Mouse (Mus musculus): ENCODE measurements at regions not wholly inside any gene's neighbourhood (a gene's known extent, or its start where the extent isn't known, plus 50 kb on each side); places are given as distances from the start of the nearest gene placed in this dataset.
"Not testable (repeated sequence)": the region's sequence is repeated elsewhere in the genome, so short reads cannot be mapped to it uniquely, and the experiment has no call there.

- TF ChIP-seq NANOG (IDR thresholded peaks at IDR 0.05; ENCODE audit: borderline replicate concordance, low read length): no peak
- TF ChIP-seq CTCF (conservative IDR thresholded peaks at IDR 0.05; ENCODE audit: low read length): no peak
- TF ChIP-seq POU5F1 (IDR thresholded peaks at IDR 0.05; ENCODE audit: borderline replicate concordance, low read length): no peak
- Histone ChIP-seq H3K4me3 (replicated peaks; ENCODE audit: low read length) (no peak overlapping the region), H3K4me1 (replicated peaks; ENCODE audit: low read depth, low read length) (peaks cover 9% of the 10 kb centered on the region; the same call in 1 of the 2 replicates), H3K9me3 (ENCODE audit: low read length) (no peaks in the 10 kb centered on the region), H3K36me3 (ENCODE audit: insufficient read depth, low read length) (no peaks in the 10 kb centered on the region), H3K27me3 (ENCODE audit: insufficient read depth, low read length) (peaks cover 15% of the 10 kb centered on the region)
These were observed 177.9 kb upstream of the Six2 start for GRCm38 (mm10) chr17:85865940-85866339.

- peaks cover 6% of the 10 kb centered on the region; the same call in 1 of the 2 replicates for H3K4me1 ChIP-seq (replicated peaks; ENCODE audit: low read depth, low read length)
- H3K9me3 ChIP-seq (ENCODE audit: low read length): no peaks in the 10 kb centered on the region
- TF ChIP-seq POU5F1 (IDR thresholded peaks at IDR 0.05; ENCODE audit: borderline replicate concordance, low read length): no peak
- H3K36me3 ChIP-seq (ENCODE audit: insufficient read depth, low read length): no peaks in the 10 kb centered on the region
- no peaks in the 10 kb centered on the region for H3K27me3 ChIP-seq (ENCODE audit: insufficient read depth, low read length)
- H3K4me3 ChIP-seq (replicated peaks; ENCODE audit: low read length): no peak overlapping the region
These were observed 173.3 kb upstream of the Six2 start for GRCm38 (mm10) chr17:85861328-85861727.

- no peak overlapping the region for H3K4me3 ChIP-seq (replicated peaks; ENCODE audit: low read length)
- H3K36me3 ChIP-seq (ENCODE audit: insufficient read depth, low read length): no peaks in the 10 kb centered on the region
- no peaks in the 10 kb centered on the region for H3K27me3 ChIP-seq (ENCODE audit: insufficient read depth, low read length)
- H3K4me1 ChIP-seq (replicated peaks; ENCODE audit: low read depth, low read length): peaks cover 1% of the 10 kb centered on the region; the same call in 1 of the 2 replicates
- TF ChIP-seq POU5F1 (IDR thresholded peaks at IDR 0.05; ENCODE audit: borderline replicate concordance, low read length) (no peak), NANOG (IDR thresholded peaks at IDR 0.05; ENCODE audit: borderline replicate concordance, low read length) (no peak), CTCF (conservative IDR thresholded peaks at IDR 0.05; ENCODE audit: low read length) (no peak)
- H3K9me3 ChIP-seq (ENCODE audit: low read length): no peaks in the 10 kb centered on the region
These were observed 172.7 kb upstream of the Six2 start for GRCm38 (mm10) chr17:85860797-85861196.

GRCm38 (mm10) chr17:85859926-85860707, 172.0 kb upstream of the Six2 start:
- Histone ChIP-seq H3K36me3 (ENCODE audit: insufficient read depth, low read length) (no peaks in the 10 kb centered on the region), H3K4me3 (replicated peaks; ENCODE audit: low read length) (no peak overlapping the region), H3K4me1 (replicated peaks; ENCODE audit: low read depth, low read length) (no peaks in the 10 kb centered on the region), H3K9me3 (ENCODE audit: low read length) (no peaks in the 10 kb centered on the region), H3K27me3 (ENCODE audit: insufficient read depth, low read length) (no peaks in the 10 kb centered on the region)
- TF ChIP-seq POU5F1 (IDR thresholded peaks at IDR 0.05; ENCODE audit: borderline replicate concordance, low read length): no peak
- TF ChIP-seq NANOG (IDR thresholded peaks at IDR 0.05; ENCODE audit: borderline replicate concordance, low read length): no peak
- TF ChIP-seq CTCF (conservative IDR thresholded peaks at IDR 0.05; ENCODE audit: low read length): no peak

- TF ChIP-seq NANOG (IDR thresholded peaks at IDR 0.05; ENCODE audit: borderline replicate concordance, low read length): no peak
- Histone ChIP-seq H3K36me3 (ENCODE audit: insufficient read depth, low read length) (no peaks in the 10 kb centered on the region), H3K27me3 (ENCODE audit: insufficient read depth, low read length) (no peaks in the 10 kb centered on the region), H3K4me3 (replicated peaks; ENCODE audit: low read length) (no peak overlapping the region), H3K9me3 (ENCODE audit: low read length) (no peaks in the 10 kb centered on the region), H3K4me1 (replicated peaks; ENCODE audit: low read depth, low read length) (no peaks in the 10 kb centered on the region)
These were observed 170.4 kb upstream of the Six2 start for GRCm38 (mm10) chr17:85858516-85858915.

- no peaks in the 10 kb centered on the region for H3K27me3 ChIP-seq (ENCODE audit: insufficient read depth, low read length)
- H3K36me3 ChIP-seq (ENCODE audit: insufficient read depth, low read length): no peaks in the 10 kb centered on the region
- no peaks in the 10 kb centered on the region for H3K9me3 ChIP-seq (ENCODE audit: low read length)
- no peaks in the 10 kb centered on the region for H3K4me1 ChIP-seq (replicated peaks; ENCODE audit: low read depth, low read length)
- H3K4me3 ChIP-seq (replicated peaks; ENCODE audit: low read length): no peak overlapping the region
- TF ChIP-seq POU5F1 (IDR thresholded peaks at IDR 0.05; ENCODE audit: borderline replicate concordance, low read length) (no peak), NANOG (IDR thresholded peaks at IDR 0.05; ENCODE audit: borderline replicate concordance, low read length) (no peak), CTCF (conservative IDR thresholded peaks at IDR 0.05; ENCODE audit: low read length) (no peak)
These were observed 169.8 kb upstream of the Six2 start for GRCm38 (mm10) chr17:85857705-85858472.

GRCm38 (mm10) chr17:85856894-85857293, 168.8 kb upstream of the Six2 start:
- not testable (repeated sequence) for H3K27me3 ChIP-seq (ENCODE audit: insufficient read depth, low read length); H3K36me3 ChIP-seq (ENCODE audit: insufficient read depth, low read length); H3K4me3 ChIP-seq (replicated peaks; ENCODE audit: low read length); H3K9me3 ChIP-seq (ENCODE audit: low read length); H3K4me1 ChIP-seq (replicated peaks; ENCODE audit: low read depth, low read length)

- TF ChIP-seq NANOG (IDR thresholded peaks at IDR 0.05; ENCODE audit: borderline replicate concordance, low read length) (no peak), CTCF (conservative IDR thresholded peaks at IDR 0.05; ENCODE audit: low read length) (no peak), POU5F1 (IDR thresholded peaks at IDR 0.05; ENCODE audit: borderline replicate concordance, low read length) (no peak)
- H3K36me3 ChIP-seq (ENCODE audit: insufficient read depth, low read length): no peaks in the 10 kb centered on the region
These were observed 165.1 kb upstream of the Six2 start for GRCm38 (mm10) chr17:85853156-85853555.

GRCm38 (mm10) chr17:85848526-85848925, 160.5 kb upstream of the Six2 start:
- Histone ChIP-seq H3K27me3 (ENCODE audit: insufficient read depth, low read length) (0 out of 2 replicates have a peak, but pooled peaks cover 3% of the 10 kb centered on the region), H3K4me3 (replicated peaks; ENCODE audit: low read length) (no peak overlapping the region), H3K36me3 (ENCODE audit: insufficient read depth, low read length) (no peaks in the 10 kb centered on the region), H3K4me1 (replicated peaks; ENCODE audit: low read depth, low read length) (peaks cover 15% of the 10 kb centered on the region), H3K9me3 (ENCODE audit: low read length) (no peaks in the 10 kb centered on the region)
- no peak for TF ChIP-seq NANOG (IDR thresholded peaks at IDR 0.05; ENCODE audit: borderline replicate concordance, low read length)
- TF ChIP-seq CTCF (conservative IDR thresholded peaks at IDR 0.05; ENCODE audit: low read length): no peak
- no peak for TF ChIP-seq POU5F1 (IDR thresholded peaks at IDR 0.05; ENCODE audit: borderline replicate concordance, low read length)

More at GRCm38 (mm10) chr17:85853156-85853555, 165.1 kb upstream of the Six2 start:
- Histone ChIP-seq H3K9me3 (ENCODE audit: low read length) (no peaks in the 10 kb centered on the region), H3K4me1 (replicated peaks; ENCODE audit: low read depth, low read length) (no peaks in the 10 kb centered on the region), H3K4me3 (replicated peaks; ENCODE audit: low read length) (no peak overlapping the region), H3K27me3 (ENCODE audit: insufficient read depth, low read length) (no peaks in the 10 kb centered on the region)

Data from E14TG2a.4 (cell line).